Mouse (Mus musculus): Measurements from ENCODE around the gene Myo5a.

The Myo5a gene

DNA sequence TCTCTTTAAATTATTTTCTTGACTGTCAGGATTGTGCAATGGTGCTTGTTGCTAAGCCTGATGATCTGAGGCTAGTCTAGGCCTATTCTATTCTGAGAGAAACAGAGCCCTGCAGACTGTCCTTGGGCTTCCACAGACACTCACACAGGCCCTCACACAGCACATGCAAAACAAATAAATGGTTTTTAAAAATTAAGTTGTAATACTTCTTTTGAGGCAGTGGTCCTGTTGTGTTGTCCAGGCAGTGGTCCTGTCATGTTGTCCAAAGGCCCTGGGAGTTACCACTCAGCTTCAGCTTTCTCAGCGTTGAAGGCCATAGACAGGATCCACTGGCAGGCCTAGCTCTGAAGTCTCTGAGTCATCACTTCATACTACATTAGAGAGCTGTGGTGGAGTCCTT lies 130.7 kb downstream of the Myo5a start:
- no peak for DNase-seq (ENCODE audit: low spot score in 2 of 2)

DNA sequence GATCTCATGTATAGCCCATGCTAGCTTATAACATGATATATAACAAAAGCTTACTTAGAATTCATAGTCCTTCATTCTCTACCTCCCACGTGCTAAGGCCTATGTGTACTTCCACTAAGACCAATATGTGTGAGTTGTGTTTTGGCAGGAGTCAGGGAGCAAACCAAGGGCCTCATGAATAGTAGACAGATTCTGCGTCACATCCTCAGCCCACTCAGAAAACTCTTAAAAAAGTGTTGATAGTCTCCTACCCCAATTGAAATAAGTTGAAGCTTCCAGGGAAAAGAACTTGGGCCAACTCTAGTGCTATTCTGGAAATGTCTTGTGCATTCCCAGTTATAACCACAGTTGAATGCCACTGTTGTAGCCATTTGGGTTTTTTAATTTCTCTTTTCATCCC lies 131.2 kb downstream of the Myo5a start:
- DNase-seq (ENCODE audit: low spot score in 2 of 2) = no peak

DNA sequence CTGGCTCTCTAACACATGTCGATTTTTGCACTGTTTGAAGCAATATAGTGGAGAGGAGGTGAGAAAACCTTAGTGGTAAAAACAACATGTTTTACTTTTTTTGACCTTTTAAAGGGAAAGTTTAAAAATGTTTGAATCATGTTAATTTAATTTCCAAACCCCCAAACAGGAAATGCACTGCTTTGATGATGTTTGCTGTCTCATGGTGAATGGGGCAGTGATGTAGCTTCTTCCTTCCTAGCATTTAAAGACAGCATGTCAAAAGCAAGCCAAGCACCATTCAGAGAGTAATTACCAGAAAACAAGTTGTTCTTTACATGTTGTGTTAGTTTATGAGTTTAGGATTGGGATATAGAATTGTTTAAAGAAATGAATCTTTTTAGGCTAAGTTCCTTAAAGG lies 138.4 kb downstream of the Myo5a start:
- DNase-seq (ENCODE audit: low spot score in 2 of 2) = no peak

DNA sequence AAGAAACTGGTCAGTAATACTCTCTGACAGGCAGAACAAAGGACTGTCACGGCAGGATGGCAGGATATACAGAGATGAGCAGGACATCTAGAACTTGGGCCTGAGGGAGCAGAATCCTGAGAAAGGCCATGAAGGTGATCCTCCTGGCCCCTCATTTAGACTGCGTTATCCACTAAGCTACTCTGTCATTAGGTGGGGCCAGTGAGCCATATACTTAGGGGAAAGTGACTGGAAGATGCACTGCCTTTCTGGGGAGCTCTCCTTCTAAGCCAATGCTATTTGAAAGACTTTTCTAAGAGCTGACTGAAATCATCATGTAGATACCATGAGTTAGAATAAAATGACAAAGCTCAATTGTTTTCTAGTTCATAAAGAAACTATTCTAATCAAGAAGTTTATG lies 139.5 kb downstream of the Myo5a start:
- no peak for DNase-seq (ENCODE audit: low spot score in 2 of 2)

DNA sequence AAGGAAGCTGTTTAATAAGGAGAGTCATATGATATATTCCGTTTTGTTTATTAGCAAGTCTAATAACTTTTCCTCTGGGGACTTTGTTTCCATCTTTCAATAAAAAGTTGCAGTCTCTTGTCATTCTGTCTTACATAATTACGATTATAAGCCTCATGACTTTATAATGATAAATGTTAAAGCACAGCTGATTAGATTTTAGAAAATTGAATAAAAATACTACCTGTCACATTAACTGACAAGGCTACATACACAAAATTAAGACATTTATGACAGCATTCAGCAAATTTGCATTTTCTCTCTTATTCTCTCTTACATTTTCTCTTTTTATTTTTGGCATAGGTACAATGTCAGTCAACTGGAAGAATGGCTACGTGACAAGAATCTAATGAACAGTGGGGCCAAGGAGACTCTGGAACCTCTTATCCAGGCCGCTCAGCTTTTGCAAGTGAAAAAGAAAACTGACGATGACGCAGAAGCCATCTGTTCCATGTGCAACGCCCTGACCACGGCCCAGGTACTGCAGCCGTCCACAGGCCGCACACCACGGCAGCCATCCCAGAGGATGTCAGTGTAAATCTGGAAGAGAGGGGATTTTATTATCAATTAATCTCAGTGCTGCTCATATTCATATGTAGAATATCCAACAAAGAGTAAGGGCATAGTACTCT lies 144.1 kb downstream of the Myo5a start:
- DNase-seq (ENCODE audit: low spot score in 2 of 2) = no peak

DNA sequence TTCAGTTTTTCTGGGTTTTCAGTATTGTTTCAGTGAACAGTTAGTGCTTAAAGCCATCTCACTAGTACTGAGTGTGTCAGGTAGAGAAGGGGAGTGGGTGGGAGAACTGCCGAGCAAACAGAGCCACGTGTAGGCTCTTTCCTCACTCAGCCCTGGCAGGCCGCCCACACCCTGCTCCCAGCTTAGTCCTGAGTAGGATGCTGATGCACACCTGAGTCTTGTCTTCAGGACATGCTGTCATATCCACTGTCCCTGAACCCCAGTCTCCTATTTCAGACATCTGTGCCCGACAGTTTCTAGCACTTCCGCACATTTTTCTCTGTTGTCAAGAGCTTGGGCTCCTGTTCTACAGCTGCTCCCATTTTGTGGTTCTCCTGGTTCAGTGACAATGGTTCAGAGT lies 149.1 kb downstream of the Myo5a start:
- no peak for DNase-seq (ENCODE audit: low spot score in 2 of 2)

DNA sequence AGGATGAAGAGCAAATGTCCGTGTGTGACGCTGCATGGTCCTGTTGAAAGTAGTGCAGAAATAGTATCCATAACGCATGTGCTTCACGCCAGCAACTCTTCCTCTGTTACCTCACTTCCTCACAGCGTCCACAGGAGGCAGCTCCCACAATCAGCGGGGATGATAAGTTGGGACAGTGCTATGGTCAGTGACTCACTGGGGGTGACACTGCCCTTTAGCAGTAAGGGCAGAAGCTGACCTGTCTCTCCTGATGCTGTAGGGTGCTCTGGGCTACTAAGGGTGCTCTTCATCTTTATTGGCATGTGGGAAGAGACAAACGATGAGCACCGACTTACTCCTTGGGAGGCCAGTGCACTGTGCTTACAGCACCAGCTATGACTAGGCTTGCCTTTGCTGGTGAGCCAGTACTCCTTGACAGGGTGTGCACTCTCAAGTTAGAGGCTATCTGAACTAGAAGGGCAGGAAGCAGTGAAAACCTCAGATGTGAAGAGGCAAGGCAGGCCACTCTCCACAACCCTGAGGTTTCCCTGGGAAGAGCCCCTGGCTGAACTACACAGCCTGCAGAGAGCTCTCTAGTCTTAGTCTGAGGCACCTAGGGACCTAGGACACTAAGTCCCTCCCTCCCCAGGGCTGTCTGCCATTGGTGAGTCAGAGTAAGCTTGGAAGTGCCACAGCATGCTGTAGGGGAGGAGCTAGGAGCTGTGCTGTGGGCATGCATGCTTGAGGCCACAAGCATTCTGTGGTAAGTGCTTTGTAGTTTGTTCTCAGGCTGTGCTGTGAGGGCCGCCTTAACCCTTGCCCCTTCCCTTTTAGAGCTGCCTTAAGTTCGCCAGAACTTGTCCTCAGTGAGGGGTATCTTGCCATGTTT lies 150.8 kb downstream of the Myo5a start:
- DNase-seq (ENCODE audit: low spot score in 2 of 2) = no peak

DNA sequence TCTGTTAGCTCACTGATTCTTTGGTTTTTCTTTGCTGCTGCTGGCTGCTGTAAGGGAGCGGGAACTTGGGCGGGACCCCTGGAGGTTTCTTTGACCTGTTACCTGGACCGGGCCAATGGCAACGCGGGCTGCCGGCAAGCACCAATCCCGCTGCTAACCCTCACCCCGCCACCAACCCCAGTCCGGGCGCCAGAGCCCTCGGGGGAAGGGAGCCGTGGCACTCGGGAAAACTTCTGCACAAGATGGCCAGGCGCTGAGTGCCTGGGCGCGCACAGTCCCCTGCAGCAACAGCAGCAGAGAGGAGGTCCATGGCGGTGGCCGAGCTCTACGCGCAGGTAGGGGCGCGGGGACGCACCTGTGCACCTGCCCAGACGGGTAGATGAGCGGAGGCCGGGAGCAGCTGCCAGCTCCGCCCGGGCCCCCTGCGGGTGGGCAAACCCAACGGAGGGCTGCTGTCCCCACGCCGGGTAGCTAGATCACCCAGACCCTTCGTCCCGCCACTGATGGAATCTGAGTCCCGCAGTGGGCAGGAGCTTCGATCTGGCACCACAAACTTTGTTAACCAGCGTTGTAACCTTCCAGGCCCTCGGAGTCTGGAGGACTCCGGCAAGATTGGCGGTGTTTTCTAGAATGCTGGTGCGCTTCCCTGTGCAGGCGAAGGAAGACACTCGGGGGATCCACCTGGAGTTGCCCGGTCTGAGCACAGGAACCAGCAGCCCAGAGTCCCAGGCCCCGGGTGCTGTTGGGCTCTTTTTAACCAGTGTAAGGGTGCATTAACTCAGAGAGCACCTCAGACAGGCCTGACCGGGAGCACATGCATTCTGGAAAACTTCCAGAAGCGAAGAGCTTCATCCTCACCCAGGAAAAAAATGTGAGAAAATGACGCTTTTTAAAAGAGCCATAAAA lies 161.3 kb downstream of the Myo5a start, which contains the start of gene Myo5c:
Gene Myo5c, plus strand, starts transcription at position 180 of the 906 bp plus-strand sequence.
- no peak for DNase-seq (ENCODE audit: low spot score in 2 of 2)

DNA sequence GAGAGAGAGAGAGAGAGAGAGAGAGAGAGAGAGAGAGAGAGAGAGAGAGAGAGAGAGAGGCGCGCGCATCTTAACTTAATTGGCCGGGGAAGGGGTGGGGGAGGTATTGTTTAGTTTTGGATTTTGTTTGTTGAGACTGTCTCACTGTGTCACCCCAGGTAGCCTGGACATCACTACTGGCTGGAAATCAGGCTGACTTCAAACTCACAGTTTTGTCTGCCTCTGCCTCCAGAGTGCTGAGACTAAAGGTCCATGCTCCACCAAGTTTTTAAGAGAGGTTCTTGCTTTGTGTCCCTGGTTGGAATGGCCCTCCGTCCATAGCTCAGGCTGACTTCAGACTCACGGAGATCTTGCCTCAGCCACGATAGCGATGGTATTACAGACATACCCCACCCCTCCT lies 162.0 kb downstream of the Myo5a start:
- DNase-seq (ENCODE audit: low spot score in 2 of 2) = no peak

DNA sequence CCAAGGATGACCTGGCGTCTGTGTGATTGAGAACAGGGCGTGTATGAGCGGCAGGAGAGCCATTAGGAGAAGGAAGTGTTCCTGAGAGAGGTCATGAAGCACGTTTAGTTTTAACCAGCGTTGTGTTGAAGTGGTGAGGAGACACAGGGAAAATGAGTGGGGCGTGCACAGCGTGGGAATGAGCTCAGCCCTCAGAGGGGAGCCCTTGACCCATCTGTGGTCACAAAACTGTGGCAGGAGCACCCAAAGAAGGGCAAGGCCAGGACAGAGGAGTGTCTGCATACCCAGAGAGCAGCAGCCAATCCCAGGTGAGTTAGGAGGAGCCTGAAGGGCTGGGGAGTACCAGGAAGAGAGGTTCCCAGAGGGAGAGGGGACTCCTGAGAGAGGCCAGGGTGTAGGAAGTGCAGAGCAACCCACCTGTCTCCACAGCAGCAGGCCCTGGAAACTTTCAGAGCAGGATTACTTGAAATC lies 163.5 kb downstream of the Myo5a start:
- DNase-seq (ENCODE audit: low spot score in 2 of 2) = no peak

DNA sequence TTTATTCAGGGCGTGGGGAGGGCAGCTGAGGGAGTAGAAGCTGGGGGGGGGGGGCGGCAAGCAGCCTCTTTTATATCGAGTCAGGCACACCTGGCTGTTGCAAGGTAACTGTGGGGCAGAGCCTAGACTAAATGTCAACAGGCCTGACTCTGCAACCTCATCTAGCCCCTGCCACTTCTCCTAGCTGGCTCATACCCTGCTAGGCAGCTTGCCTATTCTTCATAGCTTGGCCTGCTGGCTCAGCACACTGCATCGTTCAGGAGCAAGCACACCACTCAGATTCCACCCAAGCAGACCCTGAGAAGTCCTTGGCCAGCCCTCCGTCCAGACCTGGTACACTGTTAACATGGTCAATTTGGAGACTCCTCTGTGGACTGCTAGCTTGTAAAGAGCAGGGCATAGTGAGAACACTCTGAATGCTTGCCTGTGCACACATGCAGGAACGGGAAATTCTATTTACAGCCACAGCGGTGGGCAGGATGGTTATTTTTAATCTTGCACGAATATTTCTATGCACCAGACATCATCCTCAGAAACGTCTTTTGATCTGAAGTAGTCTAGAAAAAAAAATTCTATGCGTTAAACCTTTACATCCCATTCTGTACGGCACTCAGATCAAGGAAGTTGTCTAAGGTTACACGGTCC lies 164.3 kb downstream of the Myo5a start:
- DNase-seq (ENCODE audit: low spot score in 2 of 2) = no peak

DNA sequence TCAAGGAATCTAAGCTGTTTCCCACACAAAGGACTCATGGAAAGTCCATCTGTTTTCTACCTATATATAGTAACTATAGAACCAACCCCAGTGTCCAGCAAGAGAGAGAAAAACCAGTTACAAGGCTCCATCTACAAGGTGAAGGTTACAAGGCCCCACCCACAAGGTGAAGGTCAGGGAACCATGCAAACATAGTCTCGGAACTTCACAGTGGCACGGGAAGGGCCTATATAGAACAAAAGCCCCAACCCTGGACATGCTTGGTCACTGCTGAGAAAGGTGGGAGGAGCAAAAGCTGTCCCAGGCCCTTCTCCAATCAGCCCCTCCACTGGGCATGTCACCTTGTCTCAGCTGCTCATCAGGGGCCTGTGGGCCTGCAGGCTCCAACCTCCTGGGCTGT lies 164.9 kb downstream of the Myo5a start:
- no peak for DNase-seq (ENCODE audit: low spot score in 2 of 2)

DNA sequence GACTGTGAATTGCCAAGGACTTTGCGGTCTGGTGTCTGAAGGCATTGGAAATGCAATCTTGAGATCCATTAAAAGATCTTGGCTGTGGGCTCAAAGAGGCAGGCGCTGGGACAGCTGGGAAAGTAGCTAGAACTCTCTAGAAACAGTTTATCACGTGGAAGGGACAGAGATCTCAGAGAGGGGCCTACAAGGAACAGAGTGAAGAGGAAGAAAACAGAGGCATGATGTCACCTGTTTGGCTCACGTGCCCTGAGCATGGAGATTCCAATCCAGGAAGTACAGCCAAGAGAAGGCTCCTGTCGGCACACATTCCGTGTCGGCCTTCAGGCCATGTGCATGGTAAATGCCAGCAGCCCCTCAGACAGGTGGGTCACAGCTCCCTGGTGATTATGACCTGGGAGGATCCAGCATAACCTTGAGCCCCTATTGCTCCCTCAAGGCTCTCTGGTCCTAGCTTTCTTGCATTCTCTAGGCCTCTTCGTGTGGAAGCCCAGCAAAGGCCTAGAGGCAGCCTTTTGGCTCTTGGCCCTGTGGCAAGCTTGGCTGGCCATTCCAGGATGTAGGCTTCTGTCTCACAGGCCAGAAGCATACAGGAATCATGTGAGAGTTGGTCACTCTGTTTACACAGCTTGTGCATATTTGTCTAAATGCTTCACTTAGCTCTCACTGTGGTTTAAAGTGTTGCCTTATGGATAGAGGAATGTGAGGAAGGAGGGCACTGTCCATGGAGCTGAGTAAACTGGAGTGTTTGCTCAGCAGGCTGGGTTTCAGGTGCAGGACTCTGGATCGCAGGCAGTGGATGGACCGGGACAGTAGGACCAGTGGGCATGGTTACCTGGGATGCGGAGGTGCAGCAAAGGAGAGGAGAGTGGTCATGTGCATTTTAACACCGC lies 165.8 kb downstream of the Myo5a start:
- DNase-seq (ENCODE audit: low spot score in 2 of 2) = no peak

DNA sequence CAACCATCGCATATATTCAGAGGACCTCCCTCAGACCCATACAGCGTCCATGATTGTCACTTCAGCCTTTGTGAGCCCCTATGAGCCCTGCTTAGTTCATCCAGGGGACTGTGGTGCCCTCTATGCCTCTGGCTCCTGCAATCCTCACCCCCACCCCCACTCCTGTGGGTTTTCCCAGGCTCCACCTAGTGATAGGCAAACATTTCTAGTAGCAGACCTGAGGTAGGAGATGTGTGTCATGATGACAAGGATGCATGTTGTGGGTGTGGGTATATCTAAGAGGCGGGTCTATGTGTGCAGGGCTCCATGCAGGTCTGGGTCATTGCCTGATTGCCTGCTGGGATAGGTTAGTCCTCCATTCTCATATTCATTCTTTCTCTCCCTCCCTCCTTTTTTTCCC lies 167.4 kb downstream of the Myo5a start:
- no peak for DNase-seq (ENCODE audit: low spot score in 2 of 2)

DNA sequence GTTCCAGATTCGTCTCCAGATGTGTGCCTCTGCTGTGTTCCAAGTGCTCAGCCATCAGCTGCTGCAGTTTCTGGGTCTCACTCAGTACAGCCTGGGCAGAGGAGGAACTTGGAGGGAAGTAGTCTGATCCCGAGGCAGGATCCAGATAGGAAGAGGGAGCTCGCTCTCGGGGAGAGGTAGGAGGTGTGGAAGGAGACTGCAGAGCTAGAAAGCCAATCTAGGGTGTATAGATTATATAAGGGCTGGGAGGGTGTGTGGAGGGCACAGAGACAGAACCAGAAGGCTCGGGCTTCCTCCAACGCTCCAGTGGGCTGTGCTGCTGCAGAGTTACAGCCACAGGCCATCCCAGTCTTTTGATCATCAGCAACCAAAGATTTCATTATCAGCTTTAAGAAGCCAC lies 172.2 kb downstream of the Myo5a start:
- no peak for DNase-seq (ENCODE audit: low spot score in 2 of 2)

DNA sequence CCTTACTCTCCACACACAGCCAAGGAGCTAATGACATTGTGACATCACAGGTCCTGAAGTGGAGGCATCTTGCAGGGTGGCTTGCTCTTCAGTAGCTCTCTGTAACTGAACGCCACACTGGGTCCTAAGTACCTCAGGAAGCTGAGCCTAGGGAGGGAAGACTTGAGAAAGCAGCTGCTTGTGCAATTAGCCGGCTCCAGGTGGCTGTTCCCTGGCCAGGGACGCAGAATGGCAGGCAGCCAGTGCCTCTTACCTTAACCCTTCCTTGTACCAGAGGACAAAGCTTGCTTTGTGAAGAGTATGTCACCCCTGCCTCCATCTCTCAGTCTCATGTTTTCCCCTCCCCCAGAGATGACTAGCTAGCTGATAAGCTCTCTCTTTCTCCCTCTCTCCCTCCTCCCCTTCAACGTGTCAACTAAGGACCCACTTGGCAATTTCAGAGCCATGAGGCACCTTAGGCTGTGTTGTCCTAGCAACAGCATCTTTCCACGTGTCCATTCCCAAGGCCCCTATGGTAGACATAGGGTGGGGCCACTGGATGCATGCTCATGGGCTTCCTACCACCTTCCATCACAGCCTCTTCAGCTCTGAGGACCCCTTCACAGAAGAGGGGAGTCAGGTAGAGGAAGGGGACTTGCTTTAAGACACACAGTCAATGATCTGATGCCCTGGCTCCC lies 173.1 kb downstream of the Myo5a start:
- DNase-seq (ENCODE audit: low spot score in 2 of 2) = no peak

DNA sequence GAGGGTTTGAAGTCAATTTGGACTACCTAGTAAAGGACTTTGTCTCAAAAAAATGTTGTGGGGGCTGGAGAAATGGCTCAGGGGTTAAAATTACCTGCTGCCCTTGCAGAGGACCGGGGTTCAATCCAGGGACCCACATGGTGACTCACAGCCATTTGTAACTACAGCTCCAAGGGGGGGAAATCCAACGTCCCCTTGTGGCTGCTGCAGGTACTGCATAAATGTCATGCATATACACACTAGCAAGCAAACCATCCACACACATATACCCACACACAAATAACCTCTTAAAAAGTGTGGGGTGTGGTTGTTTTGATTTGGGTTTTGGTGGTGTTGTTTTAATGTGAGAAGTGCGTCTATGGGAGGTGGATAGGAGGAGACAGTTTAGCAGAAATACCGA lies 173.7 kb downstream of the Myo5a start:
- no peak for DNase-seq (ENCODE audit: low spot score in 2 of 2)

DNA sequence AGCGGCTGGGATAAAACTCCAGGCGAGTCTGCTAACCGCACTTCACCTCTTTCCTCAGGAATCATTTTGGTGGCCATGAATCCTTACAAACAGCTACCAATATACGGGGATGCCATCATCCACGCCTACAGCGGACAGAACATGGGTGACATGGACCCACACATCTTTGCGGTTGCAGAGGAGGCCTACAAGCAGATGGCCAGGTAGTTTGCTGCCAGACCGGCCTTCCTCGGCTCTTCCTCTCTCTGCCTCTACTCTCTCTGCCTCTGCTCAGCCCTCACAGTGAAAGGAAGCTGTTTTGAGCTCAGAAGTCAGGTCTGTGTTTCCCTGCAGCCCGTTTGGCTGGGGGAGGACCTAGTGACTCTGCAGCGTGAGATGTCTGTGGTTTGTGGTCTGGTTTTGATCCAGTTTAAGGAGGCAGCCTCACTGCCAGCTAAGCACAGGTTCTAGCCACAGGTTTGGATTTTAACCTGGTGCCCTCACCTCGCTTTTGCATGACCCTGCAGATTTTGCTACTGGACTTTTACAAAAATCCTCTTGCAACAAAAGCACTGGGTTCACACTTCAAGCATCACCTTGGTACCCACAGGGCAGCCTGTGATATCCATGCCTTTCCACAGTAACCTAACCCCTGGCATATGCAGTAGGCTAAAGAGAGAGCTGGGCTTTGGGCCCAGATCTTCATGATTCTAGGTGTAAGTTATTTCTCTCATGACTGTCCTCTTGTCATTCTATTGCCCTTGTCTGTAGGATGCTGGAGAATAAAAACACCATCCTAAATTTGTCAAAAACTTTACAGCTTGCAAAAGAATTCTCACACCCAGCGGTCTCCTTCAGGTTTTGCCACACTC lies 175.5 kb downstream of the Myo5a start:
- DNase-seq (ENCODE audit: low spot score in 2 of 2) = no peak

DNA sequence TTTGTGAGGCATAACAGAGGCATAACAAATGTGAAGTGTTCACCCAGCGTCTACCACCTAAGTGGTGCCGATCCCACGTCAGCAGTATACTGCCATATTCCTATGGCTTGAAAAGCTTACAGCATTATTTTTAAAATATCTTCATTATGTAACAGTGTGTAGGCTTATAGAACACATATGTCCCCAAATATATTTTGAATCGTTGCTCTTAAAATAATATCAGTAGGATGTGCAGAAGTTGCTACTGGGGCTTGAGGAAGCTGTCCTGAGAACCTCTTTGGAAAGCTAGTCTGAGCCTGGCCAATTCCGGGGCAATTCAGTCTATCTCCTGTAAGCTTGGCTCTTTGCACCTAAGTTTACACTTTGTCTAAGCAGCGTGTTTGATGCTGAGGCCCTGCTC lies 177.1 kb downstream of the Myo5a start:
- DNase-seq (ENCODE audit: low spot score in 2 of 2) = no peak
